Mouse (Mus musculus) adrenal gland (tissue): ENCODE data around the gene Drd1.

Experiments used
- intact Hi-C: fragments of 180-260 bp; cut with DNase I; formaldehyde crosslinking; loops from one replicate; pipeline ENCODE4 v1.15.1; 2025
- long read RNA-seq, 2 experiments: library from polyadenylated mRNA; unstranded; transcript quantifications; one replicate each; pipeline ENCODE4 v2.0.0; 2020; ENCODE audit warnings: borderline replicate concordance in 1 of 2; ENCODE audit not compliant: insufficient replicate concordance in 1 of 2

Drd1 gene
- long read RNA-seq, experiment 1, result 0 reads
- long read RNA-seq, experiment 2, result 0 reads

- intact Hi-C loops, result loop anchor here (1.0 kb wide), 1 partner anchor 243 kb away; no protein-coding TSS in a partner anchor
Observed at GRCm38 (mm10) chr13:54055448-54055861, at the start of gene Drd1. Gene Drd1, minus strand, starts transcription at chr13:54055705.

- intact Hi-C loops, result no loop called here
Observed at GRCm38 (mm10) chr13:54103866-54104265, 48.4 kb upstream of the Drd1 start.

GRCm38 (mm10) chr13:54103271-54103670 is 47.8 kb upstream of the Drd1 start:
- intact Hi-C loops, result no loop called here

- intact Hi-C loops, result no loop called here
Observed at GRCm38 (mm10) chr13:54102061-54102460, 46.6 kb upstream of the Drd1 start.

- intact Hi-C loops, result no loop called here
Observed at GRCm38 (mm10) chr13:54101031-54101820, 45.7 kb upstream of the Drd1 start.

- intact Hi-C loops, result no loop called here
Observed at GRCm38 (mm10) chr13:54097797-54098196, 42.3 kb upstream of the Drd1 start.

GRCm38 (mm10) chr13:54097227-54097626 is 41.7 kb upstream of the Drd1 start:
- intact Hi-C loops, result no loop called here

- intact Hi-C loops, result no loop called here
Observed at GRCm38 (mm10) chr13:54095721-54096120, 40.2 kb upstream of the Drd1 start.

GRCm38 (mm10) chr13:54094963-54095362 is 39.5 kb upstream of the Drd1 start:
- intact Hi-C loops, result no loop called here

- intact Hi-C loops, result no loop called here
Observed at GRCm38 (mm10) chr13:54094349-54094748, 38.8 kb upstream of the Drd1 start.

GRCm38 (mm10) chr13:54091719-54092118 is 36.2 kb upstream of the Drd1 start:
- intact Hi-C loops, result no loop called here

- intact Hi-C loops, result no loop called here
Observed at GRCm38 (mm10) chr13:54085266-54085665, 29.8 kb upstream of the Drd1 start.

- intact Hi-C loops, result no loop called here
Observed at GRCm38 (mm10) chr13:54084826-54085225, 29.3 kb upstream of the Drd1 start.

GRCm38 (mm10) chr13:54084178-54084577 is 28.7 kb upstream of the Drd1 start:
- intact Hi-C loops, result no loop called here

- intact Hi-C loops, result no loop called here
Observed at GRCm38 (mm10) chr13:54082946-54083345, 27.4 kb upstream of the Drd1 start.

GRCm38 (mm10) chr13:54080785-54081184 is 25.3 kb upstream of the Drd1 start:
- intact Hi-C loops, result no loop called here

- intact Hi-C loops, result no loop called here
Observed at GRCm38 (mm10) chr13:54079782-54080759, 24.6 kb upstream of the Drd1 start.

GRCm38 (mm10) chr13:54077470-54078174 is 22.1 kb upstream of the Drd1 start:
- intact Hi-C loops, result no loop called here

- intact Hi-C loops, result no loop called here
Observed at GRCm38 (mm10) chr13:54076762-54077460, 21.4 kb upstream of the Drd1 start.

GRCm38 (mm10) chr13:54076051-54076450 is 20.5 kb upstream of the Drd1 start:
- intact Hi-C loops, result no loop called here

GRCm38 (mm10) chr13:54075416-54075815 is 19.9 kb upstream of the Drd1 start:
- intact Hi-C loops, result no loop called here
